Mouse (Mus musculus): ENCODE results near the gene Vmn2r55. TPM values are rescaled to one million over a fixed set of nuclear protein-coding genes. Genes with fewer than 3 reads are reported as not detected.
"Not testable (repeated sequence)": the region's sequence is repeated elsewhere in the genome, so short reads cannot be mapped to it uniquely, and the experiment has no call there.

Gene Vmn2r55
- polyA plus RNA-seq (2012; ENCODE audit: insufficient read depth, insufficient read length, missing spikeins), result not detected in 2 replicates

DNA sequence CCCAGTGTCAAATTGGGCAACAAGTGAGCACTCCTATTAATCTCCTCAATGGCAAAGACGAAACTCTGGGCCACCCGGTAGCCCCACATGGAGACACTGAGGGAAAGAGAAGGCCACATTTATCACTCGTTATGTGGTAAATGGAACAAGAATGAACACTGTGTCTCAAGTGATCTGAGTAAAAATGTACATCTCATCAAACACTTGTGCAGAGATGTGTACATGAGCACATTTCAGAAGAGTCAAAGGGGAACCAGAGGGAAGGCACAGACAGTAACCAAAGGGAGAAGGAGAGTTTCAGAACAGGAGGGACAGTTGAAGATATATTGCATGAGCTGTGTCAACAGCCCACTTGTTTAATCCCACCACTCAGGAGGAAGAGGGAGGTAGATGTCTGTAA lies at the start of gene Vmn2r55:
Vmn2r55 (minus strand) TSS at position 101 of the 400 bp plus-strand sequence.
- not testable (repeated sequence) for H3K4me3 ChIP-seq (ENCODE audit: insufficient read depth, low read length); H3K27ac ChIP-seq (ENCODE audit: insufficient read depth, low read depth, low read length); H3K4me1 ChIP-seq (ENCODE audit: control insufficient read depth, insufficient read depth, low read length)

DNA sequence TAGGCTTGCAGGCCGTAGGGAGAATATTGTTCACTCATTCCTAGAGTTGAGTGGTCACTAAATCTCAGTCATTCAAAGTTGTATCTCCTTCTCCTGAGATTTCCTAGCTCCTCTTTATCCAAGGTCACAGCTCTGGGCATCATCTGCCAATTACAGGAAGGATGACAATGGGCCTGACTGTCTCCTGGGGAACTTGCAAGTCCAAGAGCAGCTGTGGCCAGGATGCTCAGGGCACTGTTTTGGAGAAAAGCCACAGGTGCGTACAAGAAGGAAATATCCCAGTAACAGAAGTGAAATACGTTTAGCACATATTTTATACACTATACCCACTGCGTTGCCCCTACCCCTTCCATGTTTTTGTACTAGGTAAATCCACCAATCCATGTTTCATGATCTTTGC lies 44.6 kb downstream of the Vmn2r55 start, which contains the start of gene Vmn2r54:
Vmn2r54 (minus strand) TSS at position 101 of the 400 bp plus-strand sequence.
- not testable (repeated sequence) for H3K27ac ChIP-seq (ENCODE audit: insufficient read depth, low read depth, low read length); H3K4me1 ChIP-seq (ENCODE audit: control insufficient read depth, insufficient read depth, low read length); H3K4me3 ChIP-seq (ENCODE audit: insufficient read depth, low read length)

DNA sequence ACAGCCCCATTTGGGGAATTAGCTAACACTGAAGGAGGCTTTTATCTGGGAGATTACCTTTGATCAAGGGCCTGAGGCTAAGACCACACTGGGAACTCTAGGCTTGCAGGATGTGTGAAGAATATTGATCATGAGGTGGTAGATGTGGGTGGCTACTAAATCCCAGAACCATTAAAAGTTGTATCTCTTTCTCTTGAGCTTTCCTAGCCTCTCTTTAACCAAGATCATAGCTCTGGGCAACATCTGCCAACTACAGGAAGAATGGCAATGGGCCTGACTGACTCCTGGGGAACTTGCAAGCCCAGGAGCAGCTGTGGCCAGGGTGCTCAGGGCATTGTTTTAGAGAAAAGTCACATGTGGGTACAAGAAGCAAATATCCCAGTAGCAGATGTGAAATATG lies 76.1 kb downstream of the Vmn2r55 start, which contains the start of gene Vmn2r53:
Vmn2r53 (minus strand) TSS at position 101 of the 400 bp plus-strand sequence.
- no peak for TF ChIP-seq CTCF (IDR thresholded peaks at IDR 0.05; ENCODE audit: low read depth, low read length)
- TF ChIP-seq POLR2A (IDR thresholded peaks at IDR 0.05; ENCODE audit: borderline replicate concordance, low read depth, low read length), result no peak
- H3K27ac ChIP-seq (ENCODE audit: insufficient read depth, low read depth, low read length), result no peak within 1 kb of the TSS
- no peak within 1 kb of the TSS for H3K4me3 ChIP-seq (ENCODE audit: insufficient read depth, low read length)
- no peaks in the 10 kb centered on the region for H3K4me1 ChIP-seq (ENCODE audit: control insufficient read depth, insufficient read depth, low read length)

Other genes with a start within 250 kb of the Vmn2r55 start
- gene Zfp606, start 206.7 kb downstream of the Vmn2r55 start, polyA plus RNA-seq (2012; ENCODE audit: insufficient read depth, insufficient read length, missing spikeins), result 6.6 and 7.2 TPM in 2 replicates
- gene 2900092C05Rik, start 172.5 kb downstream of the Vmn2r55 start, polyA plus RNA-seq (2012; ENCODE audit: insufficient read depth, insufficient read length, missing spikeins), result not detected in 2 replicates
- gene Vmn2r53, start 76.2 kb downstream of the Vmn2r55 start, polyA plus RNA-seq (2012; ENCODE audit: insufficient read depth, insufficient read length, missing spikeins), result 0.03 and 0.05 TPM in 2 replicates
- gene Vmn2r54, start 44.7 kb downstream of the Vmn2r55 start, polyA plus RNA-seq (2012; ENCODE audit: insufficient read depth, insufficient read length, missing spikeins), result not detected in 2 replicates
- not detected in 2 replicates for gene Vmn2r56, start 50.0 kb upstream of the Vmn2r55 start, polyA plus RNA-seq (2012; ENCODE audit: insufficient read depth, insufficient read length, missing spikeins)
- gene Zscan18, start 118.6 kb upstream of the Vmn2r55 start, polyA plus RNA-seq (2012; ENCODE audit: insufficient read depth, insufficient read length, missing spikeins), result 0.32 and 0.44 TPM in 2 replicates
- gene Zfp329, start 133.9 kb upstream of the Vmn2r55 start, polyA plus RNA-seq (2012; ENCODE audit: insufficient read depth, insufficient read length, missing spikeins), result 9.8 and 10.1 TPM in 2 replicates
- 19.9 and 20.4 TPM in 2 replicates for gene Zfp110, start 149.8 kb upstream of the Vmn2r55 start, polyA plus RNA-seq (2012; ENCODE audit: insufficient read depth, insufficient read length, missing spikeins)
- 2.8 and 3.4 TPM in 2 replicates for gene Zfp128, start 196.2 kb upstream of the Vmn2r55 start, polyA plus RNA-seq (2012; ENCODE audit: insufficient read depth, insufficient read length, missing spikeins)
- 6.5 and 6.7 TPM in 2 replicates for gene Zscan22, start 212.8 kb upstream of the Vmn2r55 start, polyA plus RNA-seq (2012; ENCODE audit: insufficient read depth, insufficient read length, missing spikeins)
- 1,220 and 1,261 TPM in 2 replicates for gene Rps5, start 237.3 kb upstream of the Vmn2r55 start, polyA plus RNA-seq (2012; ENCODE audit: insufficient read depth, insufficient read length, missing spikeins)
- 0.24 TPM in 1 of 2 replicates, not detected in the other for gene Rnf225, start 242.4 kb upstream of the Vmn2r55 start, polyA plus RNA-seq (2012; ENCODE audit: insufficient read depth, insufficient read length, missing spikeins)